23 mouse cellular contexts compared by ENCODE assay signal in the genomic region with DNA sequence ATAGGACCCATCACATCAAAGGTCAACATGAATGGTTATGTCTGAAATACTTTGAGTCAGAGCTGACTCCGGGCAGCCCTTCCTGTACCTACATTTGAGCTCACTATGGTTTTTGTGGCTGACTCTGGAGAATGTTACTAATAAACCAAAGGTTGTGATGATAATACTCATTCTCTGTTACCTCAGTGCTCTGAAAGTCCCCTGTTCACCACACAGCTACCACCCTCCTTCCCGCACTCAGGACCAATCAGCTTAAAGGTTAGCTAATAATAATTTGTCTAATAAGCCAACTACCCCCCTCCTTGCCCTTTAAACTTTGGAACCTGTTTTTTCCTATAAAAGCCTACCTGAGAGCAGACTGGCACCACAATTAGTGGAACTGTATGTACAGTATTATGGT. TPM values are rescaled to one million over a fixed set of nuclear protein-coding genes. Genes with fewer than 3 reads are reported as not detected.
"Had no signal": no experiment of that assay in that cellular context is flagged by ENCODE, and none has a peak within 500 bp of the region (broad histone marks: within the 10 kb centered on the region; RNA-seq: fewer than 3 reads in every experiment).

No protein-coding gene starts in this region.

- H3K4me1 ChIP-seq: limb, embryonic 10.5 days; limb, embryonic 13.5 days; midbrain, embryonic 10.5 days; midbrain, embryonic 13.5 days; neural tube, embryonic 13.5 days had no signal

- H3K4me2 ChIP-seq: limb, embryonic 13.5 days; lung, embryonic 14.5 days; midbrain, embryonic 13.5 days; neural tube, embryonic 13.5 days had no signal

- H3K27me3 ChIP-seq: limb, embryonic 13.5 days; megakaryocyte, embryonic 14.5 days; midbrain, embryonic 13.5 days; neural tube, embryonic 13.5 days had no signal

- H3K4me3 ChIP-seq: limb, embryonic 10.5 days; limb, embryonic 13.5 days; megakaryocyte, embryonic 14.5 days; midbrain, embryonic 10.5 days; midbrain, embryonic 13.5 days; myocyte; neural tube, embryonic 13.5 days had no signal

- ATAC-seq: liver, postnatal 0 days; lung, postnatal 0 days; midbrain, embryonic 13.5 days; midbrain, embryonic 16.5 days had no signal

- H3K9ac ChIP-seq: limb, embryonic 13.5 days; liver, embryonic 14.5 days; liver, postnatal 0 days; lung, embryonic 14.5 days; midbrain, embryonic 13.5 days; neural tube, embryonic 13.5 days had no signal

- DNase-seq: kidney, adult 11 months; kidney, postnatal 10 days; layer of hippocampus, adult 9-11 months; liver; liver, postnatal 0 days; lung, embryonic 14.5 days; retina, postnatal 1 day; right cerebral cortex, postnatal 25 days; spleen, adult 18-20 months; thymus, adult 18-20 months; thymus, postnatal 36 days had no signal

- H3K27ac ChIP-seq: limb, embryonic 10.5 days; limb, embryonic 13.5 days; liver, embryonic 14.5 days; midbrain, embryonic 10.5 days; midbrain, embryonic 13.5 days; neural tube, embryonic 13.5 days had no signal

- H3K9me3 ChIP-seq: limb, embryonic 10.5 days; megakaryocyte, embryonic 14.5 days; midbrain, embryonic 10.5 days; neural tube, embryonic 13.5 days had no signal

RNA-seq across cellular contexts. Expression of a gene that starts 20.7 kb away (rescaled TPM):
- polyA plus RNA-seq: kidney, embryonic 14.5 days; limb, embryonic 10.5 days; limb, embryonic 13.5 days; liver, postnatal 0 days; lung, embryonic 14.5 days; lung, postnatal 0 days; midbrain, embryonic 10.5 days; midbrain, embryonic 13.5 days; midbrain, embryonic 16.5 days; neural tube, embryonic 13.5 days; stomach, embryonic 16.5 days had no signal
